Mouse (Mus musculus): ENCODE measurements around the gene Suco. TPM values are rescaled to one million over a fixed set of nuclear protein-coding genes. Genes with fewer than 3 reads are reported as not detected.

Gene Suco
- polyA plus RNA-seq, 1 experiment from 2014 or later, result 27.9 TPM

- Histone ChIP-seq H3K27ac (ENCODE audit: low read depth) (no peak overlapping the region), H3K27me3 (ENCODE audit: insufficient read depth, low read length) (no peaks in the 10 kb centered on the region), H3K4me2 (no peak overlapping the region), H3K9me3 (ENCODE audit: low read depth, low read length) (no peaks in the 10 kb centered on the region), H3K4me1 (ENCODE audit: insufficient read depth) (no peaks in the 10 kb centered on the region), H3K9ac (no peak overlapping the region), H3K36me3 (ENCODE audit: insufficient read depth) (no peaks in the 10 kb centered on the region), H3K4me3 (ENCODE audit: low read depth, low read length) (no peak overlapping the region)
- TF ChIP-seq CTCF (IDR thresholded peaks at IDR 0.05; ENCODE audit: low read depth), result no peak
- DNase-seq, result no peak
- ATAC-seq (ENCODE audit: insufficient read depth), result no peak
Measured at GRCm38 (mm10) chr1:161800256-161800655, 76.2 kb downstream of the Suco start.

- H3K9ac ChIP-seq, result no peak overlapping the region
- no peaks in the 10 kb centered on the region for H3K4me1 ChIP-seq (ENCODE audit: insufficient read depth)
- H3K27ac ChIP-seq (ENCODE audit: low read depth), result no peak overlapping the region
- H3K9me3 ChIP-seq (ENCODE audit: low read depth, low read length), result no peaks in the 10 kb centered on the region
- no peak overlapping the region for H3K4me3 ChIP-seq (ENCODE audit: low read depth, low read length)
- H3K27me3 ChIP-seq (ENCODE audit: insufficient read depth, low read length), result no peaks in the 10 kb centered on the region
- ATAC-seq (ENCODE audit: insufficient read depth) (no peak), DNase-seq (no peak)
- no peaks in the 10 kb centered on the region for H3K36me3 ChIP-seq (ENCODE audit: insufficient read depth)
- no peak overlapping the region for H3K4me2 ChIP-seq
- no peak for TF ChIP-seq CTCF (IDR thresholded peaks at IDR 0.05; ENCODE audit: low read depth)
Measured at GRCm38 (mm10) chr1:161799791-161800190, 76.7 kb downstream of the Suco start.

- Histone ChIP-seq H3K4me2 (no peak overlapping the region), H3K27ac (ENCODE audit: low read depth) (no peak overlapping the region), H3K36me3 (ENCODE audit: insufficient read depth) (no peaks in the 10 kb centered on the region), H3K9ac (no peak overlapping the region), H3K9me3 (ENCODE audit: low read depth, low read length) (no peaks in the 10 kb centered on the region), H3K4me3 (ENCODE audit: low read depth, low read length) (no peak overlapping the region), H3K4me1 (ENCODE audit: insufficient read depth) (no peaks in the 10 kb centered on the region), H3K27me3 (ENCODE audit: insufficient read depth, low read length) (no peaks in the 10 kb centered on the region)
- no peak for DNase-seq
- no peak for ATAC-seq (ENCODE audit: insufficient read depth)
- 81% methylated on average over 3 of the region's 3 CpGs for WGBS
- TF ChIP-seq CTCF (IDR thresholded peaks at IDR 0.05; ENCODE audit: low read depth), result no peak
Measured at GRCm38 (mm10) chr1:161798866-161799265, 77.6 kb downstream of the Suco start.

GRCm38 (mm10) chr1:161794447-161795211 is 81.9 kb downstream of the Suco start:
- Histone ChIP-seq H3K27me3 (ENCODE audit: insufficient read depth, low read length) (no peaks in the 10 kb centered on the region), H3K27ac (ENCODE audit: low read depth) (no peak overlapping the region), H3K4me2 (no peak overlapping the region), H3K36me3 (ENCODE audit: insufficient read depth) (no peaks in the 10 kb centered on the region), H3K9me3 (ENCODE audit: low read depth, low read length) (no peaks in the 10 kb centered on the region), H3K4me1 (ENCODE audit: insufficient read depth) (no peaks in the 10 kb centered on the region), H3K4me3 (ENCODE audit: low read depth, low read length) (no peak overlapping the region), H3K9ac (no peak overlapping the region)
- ATAC-seq (ENCODE audit: insufficient read depth) (no peak), DNase-seq (no peak)
- 67% methylated on average over 10 of the region's 10 CpGs for WGBS
- no peak for TF ChIP-seq CTCF (IDR thresholded peaks at IDR 0.05; ENCODE audit: low read depth)

- no peaks in the 10 kb centered on the region for H3K36me3 ChIP-seq (ENCODE audit: insufficient read depth)
- ATAC-seq (ENCODE audit: insufficient read depth) (no peak), DNase-seq (no peak)
- no peak overlapping the region for H3K27ac ChIP-seq (ENCODE audit: low read depth)
- no peaks in the 10 kb centered on the region for H3K9me3 ChIP-seq (ENCODE audit: low read depth, low read length)
- H3K9ac ChIP-seq, result no peak overlapping the region
- WGBS, result 70% methylated on average over 3 of the region's 3 CpGs
- H3K4me3 ChIP-seq (ENCODE audit: low read depth, low read length), result no peak overlapping the region
- H3K4me2 ChIP-seq, result no peak overlapping the region
- no peaks in the 10 kb centered on the region for H3K27me3 ChIP-seq (ENCODE audit: insufficient read depth, low read length)
- no peaks in the 10 kb centered on the region for H3K4me1 ChIP-seq (ENCODE audit: insufficient read depth)
- no peak for TF ChIP-seq CTCF (IDR thresholded peaks at IDR 0.05; ENCODE audit: low read depth)
Measured at GRCm38 (mm10) chr1:161793321-161793720, 83.2 kb downstream of the Suco start.

- TF ChIP-seq CTCF (IDR thresholded peaks at IDR 0.05; ENCODE audit: low read depth), result no peak
Measured at GRCm38 (mm10) chr1:161792687-161792969, 83.9 kb downstream of the Suco start.

GRCm38 (mm10) chr1:161791854-161792686 is 84.4 kb downstream of the Suco start:
- no peaks in the 10 kb centered on the region for H3K36me3 ChIP-seq (ENCODE audit: insufficient read depth)
- H3K27me3 ChIP-seq (ENCODE audit: insufficient read depth, low read length), result no peaks in the 10 kb centered on the region
- no peak; the same call in 1 of the 2 replicates for ATAC-seq (ENCODE audit: insufficient read depth)

More at GRCm38 (mm10) chr1:161792687-161792969, 83.9 kb downstream of the Suco start:
- DNase-seq (no peak), ATAC-seq (ENCODE audit: insufficient read depth) (no peak)
- Histone ChIP-seq H3K9me3 (ENCODE audit: low read depth, low read length) (no peaks in the 10 kb centered on the region), H3K4me3 (ENCODE audit: low read depth, low read length) (no peak overlapping the region), H3K4me1 (ENCODE audit: insufficient read depth) (no peaks in the 10 kb centered on the region), H3K36me3 (ENCODE audit: insufficient read depth) (no peaks in the 10 kb centered on the region), H3K4me2 (no peak overlapping the region; the same call in 1 of the 2 replicates), H3K27ac (ENCODE audit: low read depth) (no peak overlapping the region), H3K9ac (no peak overlapping the region), H3K27me3 (ENCODE audit: insufficient read depth, low read length) (no peaks in the 10 kb centered on the region)
- WGBS, result 76% methylated on average over 4 of the region's 4 CpGs

More at GRCm38 (mm10) chr1:161791854-161792686, 84.4 kb downstream of the Suco start:
- Histone ChIP-seq H3K27ac (ENCODE audit: low read depth) (no peak overlapping the region), H3K4me3 (ENCODE audit: low read depth, low read length) (no peak overlapping the region), H3K9me3 (ENCODE audit: low read depth, low read length) (no peaks in the 10 kb centered on the region), H3K4me2 (peak overlapping the region; percentile 12; the same call in 1 of the 2 replicates), H3K9ac (no peak overlapping the region), H3K4me1 (ENCODE audit: insufficient read depth) (no peaks in the 10 kb centered on the region)
- DNase-seq, result no peak
- 86% methylated on average over 8 of the region's 8 CpGs for WGBS
- TF ChIP-seq CTCF (IDR thresholded peaks at IDR 0.05; ENCODE audit: low read depth), result no peak

Data from lung, embryonic 14.5 days (tissue).